Mouse (Mus musculus): ENCODE data around the gene Camta2. TPM values are rescaled to one million over a fixed set of nuclear protein-coding genes. Genes with fewer than 3 reads are reported as not detected.
A peak's percentile ranks its signal among the peaks of the same experiment; 100 is the strongest.

Camta2 gene
- 10.9 and 16.5 TPM in 2 replicates for polyA plus RNA-seq (2016; fragmentation: Nextera tagmentation; extraction: Ambion mirVana)

- Histone ChIP-seq H3K36me3 (peaks cover 29% of the 10 kb centered on the region), H3K9me3 (replicated peaks) (no peaks in the 10 kb centered on the region), H3K27me3 (replicated peaks) (no peaks in the 10 kb centered on the region), H3K27ac (ENCODE audit: poor library complexity, severe bottlenecking) (peak within 1 kb of the TSS; percentile 79), H3K9ac (peak within 1 kb of the TSS; percentile 90), H3K4me2 (peak within 1 kb of the TSS; percentile 87), H3K4me1 (replicated peaks) (peaks cover 25% of the 10 kb centered on the region), H3K4me3 (peak within 1 kb of the TSS; percentile 78)
- under 1% methylated on average over 55 of the region's 55 CpGs for WGBS
- ATAC-seq (ENCODE audit: insufficient number of reproducible peaks, low FRiP score), result peak; percentile 84
Observed at GRCm38 (mm10) chr11:70687601-70688199, at the start of gene Camta2. Gene Camta2 (minus strand): TSS chr11:70688105.

DNA sequence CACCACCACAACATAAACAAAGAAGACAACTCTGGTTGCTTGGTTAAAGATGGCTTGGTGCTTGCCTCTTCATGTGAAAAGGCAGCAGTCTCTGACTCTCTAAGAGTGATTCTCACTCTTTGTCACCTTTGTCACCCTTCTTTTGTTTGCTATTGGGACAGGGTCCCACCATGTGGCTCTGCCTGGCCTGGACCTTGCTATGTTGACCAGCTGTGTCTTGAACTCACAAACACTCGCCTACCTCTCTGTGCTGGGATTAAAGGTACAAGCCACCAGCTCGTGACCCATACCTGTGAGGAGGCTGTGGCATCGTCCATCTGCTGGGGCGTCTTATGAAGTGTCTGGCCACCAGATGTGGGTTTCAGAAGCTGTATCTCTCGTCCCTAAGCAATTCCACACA lies 45.4 kb upstream of the Camta2 start:
- Histone ChIP-seq H3K9ac (no peak overlapping the region), H3K9me3 (replicated peaks) (no peaks in the 10 kb centered on the region), H3K4me3 (no peak overlapping the region), H3K4me2 (no peak overlapping the region), H3K27me3 (replicated peaks) (no peaks in the 10 kb centered on the region), H3K27ac (ENCODE audit: poor library complexity, severe bottlenecking) (no peak overlapping the region), H3K4me1 (replicated peaks) (peaks cover 3% of the 10 kb centered on the region; the same call in 1 of the 2 replicates), H3K36me3 (peaks cover 14% of the 10 kb centered on the region)
- ATAC-seq (ENCODE audit: insufficient number of reproducible peaks, low FRiP score), result no peak
- 57% methylated on average over 5 of the region's 5 CpGs for WGBS

- Histone ChIP-seq H3K4me3 (no peak overlapping the region), H3K9me3 (replicated peaks) (no peaks in the 10 kb centered on the region), H3K36me3 (peaks cover 35% of the 10 kb centered on the region), H3K27me3 (replicated peaks) (no peaks in the 10 kb centered on the region), H3K4me1 (replicated peaks) (peaks cover 3% of the 10 kb centered on the region; the same call in 1 of the 2 replicates), H3K9ac (no peak overlapping the region), H3K27ac (ENCODE audit: poor library complexity, severe bottlenecking) (no peak overlapping the region), H3K4me2 (no peak overlapping the region)
- WGBS, result 66% methylated on average over 5 of the region's 5 CpGs
- no peak for ATAC-seq (ENCODE audit: insufficient number of reproducible peaks, low FRiP score)
Observed at GRCm38 (mm10) chr11:70731178-70731577, 43.3 kb upstream of the Camta2 start.

DNA sequence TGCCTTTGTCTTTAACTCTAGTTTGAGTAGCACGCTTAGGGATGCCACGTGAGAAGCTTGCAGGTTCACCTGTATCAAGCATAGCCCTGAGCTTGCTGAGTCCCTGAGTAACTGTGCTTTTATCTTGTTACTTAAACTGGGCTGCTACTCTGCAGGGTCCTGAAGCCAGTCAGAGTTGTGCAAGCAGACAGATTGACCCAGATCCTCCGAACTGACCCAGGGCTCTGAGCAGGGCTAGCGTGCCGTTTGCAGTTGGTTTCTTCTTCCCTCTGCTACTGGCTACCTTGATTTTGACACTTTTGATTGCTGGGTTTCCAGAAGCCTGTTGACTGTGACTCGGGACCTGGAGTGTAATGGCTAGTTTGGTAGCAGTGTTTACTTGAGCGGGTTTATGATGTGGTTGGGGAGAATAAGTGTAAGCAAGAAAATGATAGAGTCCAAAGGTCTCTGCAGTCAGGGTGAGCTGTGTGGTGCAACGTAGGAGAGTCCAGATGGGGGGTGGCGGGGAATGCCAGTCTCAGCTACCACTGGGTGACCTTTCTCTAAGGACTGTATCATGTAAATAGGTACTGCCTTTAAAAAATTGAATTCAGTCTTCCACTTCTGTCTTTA lies 42.6 kb upstream of the Camta2 start:
- Histone ChIP-seq H3K9ac (no peak overlapping the region), H3K27me3 (replicated peaks) (no peaks in the 10 kb centered on the region), H3K27ac (ENCODE audit: poor library complexity, severe bottlenecking) (no peak overlapping the region), H3K9me3 (replicated peaks) (no peaks in the 10 kb centered on the region), H3K4me1 (replicated peaks) (peaks cover 3% of the 10 kb centered on the region; the same call in 1 of the 2 replicates), H3K36me3 (peaks cover 41% of the 10 kb centered on the region), H3K4me2 (no peak overlapping the region), H3K4me3 (no peak overlapping the region)
- 80% methylated on average over 9 of the region's 9 CpGs for WGBS
- ATAC-seq (ENCODE audit: insufficient number of reproducible peaks, low FRiP score), result no peak

DNA sequence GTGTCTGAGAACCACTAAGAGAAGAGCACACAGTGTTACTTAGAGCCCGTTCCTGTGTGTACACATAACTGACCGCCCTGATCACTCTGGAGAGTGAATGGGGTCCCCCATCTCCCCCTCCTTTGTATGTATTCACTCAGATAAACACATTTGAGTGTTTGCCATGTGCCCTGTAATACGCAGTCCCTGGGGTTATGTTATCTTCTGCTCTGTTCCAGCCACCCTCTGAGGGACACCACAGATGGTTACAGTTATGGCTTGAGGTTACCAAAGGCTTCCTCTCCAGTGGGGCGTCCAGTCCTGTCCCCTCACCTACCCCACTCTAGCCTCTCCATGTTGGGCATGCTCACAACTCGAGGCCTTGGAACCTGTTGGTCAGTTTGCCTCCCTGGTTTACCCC lies 39.5 kb upstream of the Camta2 start:
- Histone ChIP-seq H3K9me3 (replicated peaks) (no peaks in the 10 kb centered on the region), H3K4me3 (no peak overlapping the region), H3K27me3 (replicated peaks) (no peaks in the 10 kb centered on the region), H3K9ac (no peak overlapping the region), H3K27ac (ENCODE audit: poor library complexity, severe bottlenecking) (no peak overlapping the region), H3K4me2 (no peak overlapping the region), H3K4me1 (replicated peaks) (no peaks in the 10 kb centered on the region), H3K36me3 (peaks cover 71% of the 10 kb centered on the region)
- WGBS, result 82% methylated on average over 5 of the region's 5 CpGs
- ATAC-seq (ENCODE audit: insufficient number of reproducible peaks, low FRiP score), result no peak

DNA sequence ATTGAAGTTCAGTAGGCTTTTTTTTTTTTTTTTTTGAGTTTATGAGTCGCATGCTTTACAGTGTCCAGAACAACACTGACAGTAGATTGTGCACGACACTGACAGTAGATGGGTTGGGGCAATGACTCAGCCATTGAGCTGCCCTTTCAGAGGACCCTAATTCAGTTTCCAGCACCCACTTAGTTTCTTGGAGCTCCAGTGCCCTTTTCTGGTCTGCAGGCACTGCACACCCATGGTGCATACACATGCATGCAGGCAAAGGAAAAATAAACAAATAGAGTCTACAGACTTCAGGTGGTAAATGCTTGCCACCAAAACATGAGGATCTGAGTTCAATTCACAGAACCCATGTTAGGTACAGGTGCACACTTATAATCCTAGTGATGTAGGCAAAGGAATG lies 38.7 kb upstream of the Camta2 start:
- Histone ChIP-seq H3K9ac (no peak overlapping the region), H3K4me2 (no peak overlapping the region), H3K27me3 (replicated peaks) (no peaks in the 10 kb centered on the region), H3K4me1 (replicated peaks) (no peaks in the 10 kb centered on the region), H3K4me3 (no peak overlapping the region), H3K9me3 (replicated peaks) (no peaks in the 10 kb centered on the region), H3K36me3 (peaks cover 79% of the 10 kb centered on the region), H3K27ac (ENCODE audit: poor library complexity, severe bottlenecking) (no peak overlapping the region)
- 80% methylated on average over 2 of the region's 2 CpGs for WGBS
- ATAC-seq (ENCODE audit: insufficient number of reproducible peaks, low FRiP score), result no peak

GRCm38 (mm10) chr11:70724706-70725105 lies 36.8 kb upstream of the Camta2 start:
- Histone ChIP-seq H3K4me1 (replicated peaks) (no peaks in the 10 kb centered on the region), H3K4me3 (no peak overlapping the region), H3K36me3 (peaks cover 96% of the 10 kb centered on the region), H3K27ac (ENCODE audit: poor library complexity, severe bottlenecking) (no peak overlapping the region), H3K9ac (no peak overlapping the region), H3K27me3 (replicated peaks) (no peaks in the 10 kb centered on the region), H3K4me2 (no peak overlapping the region), H3K9me3 (replicated peaks) (no peaks in the 10 kb centered on the region)
- 89% methylated on average over 9 of the region's 9 CpGs for WGBS
- no peak for ATAC-seq (ENCODE audit: insufficient number of reproducible peaks, low FRiP score)

- no peaks in the 10 kb centered on the region for H3K27me3 ChIP-seq (replicated peaks)
- no peak overlapping the region for H3K4me2 ChIP-seq
- no peak overlapping the region for H3K9ac ChIP-seq
- peaks cover 97% of the 10 kb centered on the region for H3K36me3 ChIP-seq
- H3K9me3 ChIP-seq (replicated peaks), result no peaks in the 10 kb centered on the region
- ATAC-seq (ENCODE audit: insufficient number of reproducible peaks, low FRiP score), result no peak
- WGBS, result 84% methylated on average over 3 of the region's 3 CpGs
- no peak overlapping the region for H3K27ac ChIP-seq (ENCODE audit: poor library complexity, severe bottlenecking)
- H3K4me1 ChIP-seq (replicated peaks), result no peaks in the 10 kb centered on the region
- no peak overlapping the region for H3K4me3 ChIP-seq
Observed at GRCm38 (mm10) chr11:70721072-70721471, 33.2 kb upstream of the Camta2 start.

DNA sequence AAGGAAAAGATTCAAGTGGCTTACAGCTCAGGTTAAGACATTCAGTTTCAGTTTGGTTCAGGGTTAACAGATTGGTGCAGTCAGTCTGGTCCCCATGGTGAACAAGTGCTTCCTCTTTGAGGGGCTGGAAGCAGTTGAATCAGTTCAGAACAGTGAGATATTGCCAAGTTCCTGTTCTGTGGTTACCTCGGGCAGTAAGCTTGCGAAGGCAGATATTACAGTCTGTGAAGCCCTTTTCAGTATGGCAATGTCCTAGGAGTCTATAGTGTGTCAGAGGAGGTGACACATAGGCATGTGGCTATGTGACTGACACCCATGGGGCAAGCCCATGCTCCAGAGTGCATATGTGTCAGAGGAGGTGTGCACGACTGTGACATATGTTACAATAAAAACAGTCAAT lies 32.7 kb upstream of the Camta2 start:
- ATAC-seq (ENCODE audit: insufficient number of reproducible peaks, low FRiP score), result no peak
- H3K27ac ChIP-seq (ENCODE audit: poor library complexity, severe bottlenecking), result no peak overlapping the region
- H3K4me2 ChIP-seq, result no peak overlapping the region
- H3K27me3 ChIP-seq (replicated peaks), result no peaks in the 10 kb centered on the region
- peaks cover 96% of the 10 kb centered on the region for H3K36me3 ChIP-seq
- no peak overlapping the region for H3K4me3 ChIP-seq
- no peak overlapping the region for H3K9ac ChIP-seq
- no peaks in the 10 kb centered on the region for H3K9me3 ChIP-seq (replicated peaks)
- 78% methylated on average over 3 of the region's 3 CpGs for WGBS
- no peaks in the 10 kb centered on the region for H3K4me1 ChIP-seq (replicated peaks)

- WGBS, result 77% methylated on average over 5 of the region's 5 CpGs
- no peak for ATAC-seq (ENCODE audit: insufficient number of reproducible peaks, low FRiP score)
Observed at GRCm38 (mm10) chr11:70718481-70718880, 30.6 kb upstream of the Camta2 start.

DNA sequence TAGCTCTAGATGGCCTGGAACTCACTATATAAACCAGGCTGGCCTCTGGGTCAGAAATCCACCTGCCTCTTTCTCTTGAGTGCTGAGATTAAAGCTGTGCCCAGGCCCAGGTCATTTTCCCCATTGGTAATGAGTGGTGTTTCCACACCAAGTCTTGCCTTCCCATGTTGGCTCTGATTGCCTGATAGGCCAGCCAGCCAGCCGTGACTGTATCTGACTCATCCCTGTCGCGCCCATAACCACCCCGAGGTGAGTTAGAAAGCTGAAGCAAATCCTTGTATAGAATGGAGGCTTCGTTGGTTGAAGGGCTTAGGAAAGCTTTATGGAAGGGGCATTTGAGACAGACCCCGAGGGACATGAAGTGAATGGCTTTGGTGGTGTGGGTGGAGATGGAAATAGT lies 27.9 kb upstream of the Camta2 start:
- 83% methylated on average over 6 of the region's 6 CpGs for WGBS
- Histone ChIP-seq H3K27me3 (replicated peaks) (no peaks in the 10 kb centered on the region), H3K36me3 (peaks cover 86% of the 10 kb centered on the region)

More at GRCm38 (mm10) chr11:70718481-70718880, 30.6 kb upstream of the Camta2 start:
- Histone ChIP-seq H3K4me1 (replicated peaks) (no peaks in the 10 kb centered on the region), H3K27me3 (replicated peaks) (no peaks in the 10 kb centered on the region), H3K9me3 (replicated peaks) (no peaks in the 10 kb centered on the region), H3K4me2 (no peak overlapping the region), H3K36me3 (peaks cover 87% of the 10 kb centered on the region), H3K27ac (ENCODE audit: poor library complexity, severe bottlenecking) (no peak overlapping the region), H3K9ac (no peak overlapping the region), H3K4me3 (no peak overlapping the region)

More for the DNA sequence above, 27.9 kb upstream of the Camta2 start:
- ATAC-seq (ENCODE audit: insufficient number of reproducible peaks, low FRiP score), result no peak
- Histone ChIP-seq H3K9ac (no peak overlapping the region), H3K4me2 (no peak overlapping the region), H3K4me3 (no peak overlapping the region), H3K9me3 (replicated peaks) (no peaks in the 10 kb centered on the region), H3K27ac (ENCODE audit: poor library complexity, severe bottlenecking) (no peak overlapping the region), H3K4me1 (replicated peaks) (no peaks in the 10 kb centered on the region; the same call in 1 of the 2 replicates)

Measured in heart, embryonic 12.5 days (tissue).